Mouse (Mus musculus) MEL (cell line): ENCODE measurements at regions not wholly inside any gene's neighbourhood (a gene's known extent, or its start where the extent isn't known, plus 50 kb on each side); places are given as distances from the start of the nearest gene placed in this dataset.

Experiments
- CHD2 ChIP-seq: IDR thresholded peaks from 2 replicates; pipeline ENCODE4 v1.6.1; 2011; ENCODE audit warnings: low read length, improper control_type of control experiment
- CTCF ChIP-seq, 3 experiments: IDR thresholded peaks in 2 of 3; conservative IDR thresholded peaks in 1 of 3; 2 replicates each; pipeline ENCODE4 v1.5.1; 2011 to 2012; ENCODE audit warnings: low read length in 3 of 3, low read depth in 2 of 3, mild to moderate bottlenecking in 2 of 3, improper control_type of control experiment in 1 of 3, inconsistent platforms in 1 of 3, mixed read lengths in 1 of 3, moderate library complexity in 1 of 3; ENCODE audit not compliant: control insufficient read depth in 1 of 3, insufficient read depth in 1 of 3, poor library complexity in 1 of 3, severe bottlenecking in 1 of 3
- E2F4 ChIP-seq: IDR thresholded peaks from 2 replicates; pipeline ENCODE4 v1.6.1; 2011; ENCODE audit warnings: low read depth, low read length, improper control_type of control experiment, borderline replicate concordance
- ELF1 ChIP-seq: IDR thresholded peaks from 2 replicates; pipeline ENCODE4 v1.6.1; 2014; ENCODE audit warnings: low read depth, mild to moderate bottlenecking, inconsistent platforms, low read length, improper control_type of control experiment, moderate library complexity
- EP300 ChIP-seq, 2 experiments: IDR thresholded peaks; 2 replicates each; pipeline ENCODE4 v1.6.1; 2011; ENCODE audit warnings: improper control_type of control experiment in 2 of 2, low read length in 2 of 2, low read depth in 1 of 2, mild to moderate bottlenecking in 1 of 2
- GABPA ChIP-seq: IDR thresholded peaks from 2 replicates; pipeline ENCODE4 v1.6.1; 2012; ENCODE audit warnings: low read depth, mild to moderate bottlenecking, inconsistent platforms, low read length, improper control_type of control experiment, moderate library complexity
- MAFK ChIP-seq: IDR thresholded peaks from 2 replicates; pipeline ENCODE4 v1.6.1; 2011; ENCODE audit warnings: low read depth, mild to moderate bottlenecking, low read length, improper control_type of control experiment, borderline replicate concordance
- MAZ ChIP-seq: IDR thresholded peaks from 2 replicates; pipeline ENCODE4 v1.6.1; 2012; ENCODE audit warnings: low read depth, mild to moderate bottlenecking, inconsistent platforms, low read length, improper control_type of control experiment
- MYC ChIP-seq: IDR thresholded peaks from 2 replicates; pipeline ENCODE4 v1.6.1; 2011; ENCODE audit warnings: low read depth, mild to moderate bottlenecking, low read length, improper control_type of control experiment, moderate library complexity
- NELFE ChIP-seq: IDR thresholded peaks from 2 replicates; pipeline ENCODE4 v1.6.1; 2011; ENCODE audit warnings: low read depth, low read length, improper control_type of control experiment
- POLR2A ChIP-seq, 2 experiments: IDR thresholded peaks; 2 replicates each; pipeline ENCODE4 v1.6.1; 2011 to 2012; ENCODE audit warnings: low read length in 2 of 2, mild to moderate bottlenecking in 2 of 2, control low read depth in 1 of 2, improper control_type of control experiment in 1 of 2, low read depth in 1 of 2, moderate library complexity in 1 of 2; ENCODE audit not compliant: control insufficient read depth in 1 of 2, insufficient read depth in 1 of 2, poor library complexity in 1 of 2
- POLR2AphosphoS2 ChIP-seq: IDR thresholded peaks from 2 replicates; pipeline ENCODE4 v1.6.1; 2011; ENCODE audit warnings: low read length, improper control_type of control experiment
- USF1 ChIP-seq: IDR thresholded peaks from 2 replicates; pipeline ENCODE4 v1.6.1; 2014; ENCODE audit warnings: low read depth, mild to moderate bottlenecking, inconsistent platforms, low read length, improper control_type of control experiment, moderate library complexity
- USF2 ChIP-seq, 2 experiments: IDR thresholded peaks; 2 replicates each; pipeline ENCODE4 v1.6.1; 2011 to 2012; ENCODE audit warnings: improper control_type of control experiment in 2 of 2, low read length in 2 of 2, borderline replicate concordance in 1 of 2, inconsistent platforms in 1 of 2, low read depth in 1 of 2, mild to moderate bottlenecking in 1 of 2; ENCODE audit not compliant: insufficient read depth in 1 of 2

GRCm38 (mm10) chr13:42617844-42618243 is 62.6 kb upstream of the Phactr1 start:
- no peak for TF ChIP-seq CTCF (IDR thresholded peaks at IDR 0.05 in 2 of 3, conservative IDR thresholded peaks at IDR 0.05 in 1 of 3; ENCODE audit: control insufficient read depth in 1 of 3, insufficient read depth in 1 of 3, low read depth in 2 of 3, low read length in 3 of 3, poor library complexity in 1 of 3, severe bottlenecking in 1 of 3)
- no peak for TF ChIP-seq E2F4
- no peak for TF ChIP-seq POLR2AphosphoS2
- no peak for TF ChIP-seq NELFE
- TF ChIP-seq MAFK = no peak
- no peak for TF ChIP-seq USF2 (IDR thresholded peaks at IDR 0.05; ENCODE audit: borderline replicate concordance in 1 of 2, insufficient read depth in 1 of 2, low read depth in 1 of 2, low read length in 2 of 2)
- no peak for TF ChIP-seq MYC
- no peak for TF ChIP-seq GABPA
- no peak for TF ChIP-seq USF1
- TF ChIP-seq POLR2A (IDR thresholded peaks at IDR 0.05; ENCODE audit: control insufficient read depth in 1 of 2, insufficient read depth in 1 of 2, low read depth in 1 of 2, low read length in 2 of 2, poor library complexity in 1 of 2) = no peak
- TF ChIP-seq ELF1 = no peak
- TF ChIP-seq EP300 (IDR thresholded peaks at IDR 0.05; ENCODE audit: low read depth in 1 of 2, low read length in 2 of 2) = no peak
- no peak for TF ChIP-seq MAZ
- no peak for TF ChIP-seq CHD2
